Mouse (Mus musculus) limb, embryonic 11.5 days (tissue): ENCODE measurements around the gene Olfr1450. TPM values are rescaled to one million over a fixed set of nuclear protein-coding genes. Genes with fewer than 3 reads are reported as not detected.
"Not testable (repeated sequence)": the region's sequence is repeated elsewhere in the genome, so short reads cannot be mapped to it uniquely, and the experiment has no call there.

ENCODE experiments used
- ATAC-seq: fragments of 200-750 bp; cut with Nextera tagmentation; 2 replicates; pipeline ENCODE4 v1.8.0; 2017; ENCODE audit warnings: low read depth; ENCODE audit not compliant: insufficient number of reproducible peaks, low FRiP score, low TSS enrichment
- DNase-seq: peaks from one replicate; pipeline ENCODE4 v3.0.0-alpha.2; 2015; ENCODE audit warnings: low spot score
- H3K27ac ChIP-seq: fragments of 300-500 bp; sonication (generic); replicated peaks from 2 replicates; pipeline ENCODE4 v1.5.1; 2014; ENCODE audit warnings: low read depth, mild to moderate bottlenecking, low read length
- H3K27me3 ChIP-seq: fragments of 300-500 bp; sonication (generic); 2 replicates; pipeline ENCODE4 v1.6.1; 2014; ENCODE audit warnings: mild to moderate bottlenecking, low read length, mixed read lengths; ENCODE audit not compliant: control insufficient read depth, insufficient read depth
- H3K36me3 ChIP-seq: fragments of 300-500 bp; sonication (generic); 2 replicates; pipeline ENCODE4 v1.6.1; 2014; ENCODE audit warnings: mild to moderate bottlenecking, low read length, moderate library complexity, mixed read lengths; ENCODE audit not compliant: control insufficient read depth, insufficient read depth
- H3K4me1 ChIP-seq: fragments of 300-500 bp; sonication (generic); 2 replicates; pipeline ENCODE4 v1.6.1; 2014; ENCODE audit warnings: low read length, mixed read lengths; ENCODE audit not compliant: control insufficient read depth, insufficient read depth
- H3K4me2 ChIP-seq: fragments of 300-500 bp; sonication (generic); 2 replicates; pipeline ENCODE4 v1.6.1; 2014; ENCODE audit warnings: low read depth, mild to moderate bottlenecking, moderate library complexity; ENCODE audit not compliant: severe bottlenecking
- H3K4me3 ChIP-seq: fragments of 300-500 bp; sonication (generic); 2 replicates; pipeline ENCODE4 v1.5.1; 2014; ENCODE audit warnings: low read depth, low read length
- H3K9ac ChIP-seq: fragments of 300-500 bp; sonication (generic); 2 replicates; pipeline ENCODE4 v1.6.1; 2014; ENCODE audit warnings: mild to moderate bottlenecking, low read length
- H3K9me3 ChIP-seq: fragments of 300-500 bp; sonication (generic); 2 replicates; pipeline ENCODE4 v1.6.1; 2016; ENCODE audit warnings: low read length; ENCODE audit not compliant: control insufficient read depth
- WGBS: fragments of 180-500 bp; shearing (Covaris S2); extraction: QIAGEN DNeasy Blood & Tissue Kit; methylation state at CpG from one replicate; pipeline ENCODE4 v1.1.7; 2014; 5-methylcytosine and 5-hydroxymethylcytosine counted together
- polyA plus RNA-seq: library from polyadenylated mRNA; unstranded; fragments of >200 nt; fragmentation: Nextera tagmentation; extraction: Ambion mirVana; gene quantifications from 2 replicates; pipeline ENCODE4 v1.2.1, GENCODE M21; 2014

The Olfr1450 gene
- not detected in 2 replicates for polyA plus RNA-seq

GRCm38 (mm10) chr19:12949958-12950357 is at the start of gene Olfr1450:
Gene Olfr1450, plus strand, starts transcription at chr19:12950258.
- Histone ChIP-seq H3K27me3 (no peaks in the 10 kb centered on the region), H3K9me3 (no peaks in the 10 kb centered on the region), H3K4me1 (no peaks in the 10 kb centered on the region), H3K9ac (no peak within 1 kb of the TSS), H3K27ac (no peak within 1 kb of the TSS), H3K4me2 (no peak within 1 kb of the TSS), H3K36me3 (no peaks in the 10 kb centered on the region), H3K4me3 (no peak within 1 kb of the TSS)
- DNase-seq, result no peak
- 94% methylated on average over 1 of the region's 1 CpGs for WGBS
- no peak for ATAC-seq

- 91% methylated on average over 1 of the region's 1 CpGs for WGBS
- no peak within 1 kb of the TSS for H3K4me3 ChIP-seq
- H3K4me1 ChIP-seq, result no peaks in the 10 kb centered on the region
- no peaks in the 10 kb centered on the region for H3K9me3 ChIP-seq
- no peaks in the 10 kb centered on the region for H3K27me3 ChIP-seq
- no peak within 1 kb of the TSS for H3K27ac ChIP-seq
- H3K4me2 ChIP-seq, result no peak within 1 kb of the TSS
- no peak within 1 kb of the TSS for H3K9ac ChIP-seq
- ATAC-seq (no peak), DNase-seq (no peak)
- no peaks in the 10 kb centered on the region for H3K36me3 ChIP-seq
These were observed 46.4 kb upstream of the Olfr1450 start, which contains the start of gene Olfr1447 for GRCm38 (mm10) chr19:12903643-12904042. Gene Olfr1447, minus strand, starts transcription at chr19:12903743.

- H3K4me1 ChIP-seq, result no peaks in the 10 kb centered on the region
- WGBS, result 76% methylated on average over 1 of the region's 1 CpGs
- H3K4me2 ChIP-seq, result no peak within 1 kb of the TSS
- H3K27me3 ChIP-seq, result no peaks in the 10 kb centered on the region
- no peaks in the 10 kb centered on the region for H3K36me3 ChIP-seq
- no peak within 1 kb of the TSS for H3K4me3 ChIP-seq
- DNase-seq (no peak), ATAC-seq (no peak)
- H3K9ac ChIP-seq, result no peak within 1 kb of the TSS
- no peak within 1 kb of the TSS for H3K27ac ChIP-seq
- H3K9me3 ChIP-seq, result no peaks in the 10 kb centered on the region
These were observed 25.7 kb upstream of the Olfr1450 start, which contains the start of gene Olfr1448 for GRCm38 (mm10) chr19:12924319-12924718. Gene Olfr1448, minus strand, starts transcription at chr19:12924419.

DNA sequence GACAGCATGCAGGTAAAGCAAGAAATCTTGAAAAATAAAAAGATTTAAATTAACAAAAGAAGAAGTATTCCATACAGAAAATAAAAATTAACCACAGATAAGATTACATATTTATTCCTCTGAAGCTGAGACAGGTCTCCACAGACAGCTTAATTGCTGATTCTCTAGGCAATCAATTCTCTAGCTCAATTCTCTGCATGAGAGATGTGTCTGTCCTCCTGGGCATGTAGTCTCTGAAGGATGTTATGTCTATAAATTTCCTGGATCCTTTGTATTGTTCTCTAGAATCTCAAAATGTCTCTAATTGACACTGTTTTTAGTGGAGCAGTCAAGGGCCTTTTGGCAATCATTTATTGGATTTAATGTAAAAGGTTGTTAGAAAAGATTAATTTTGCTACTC is 19.5 kb upstream of the Olfr1450 start, which contains the start of gene Olfr1449:
TSS of gene Olfr1449 (plus strand) at position 301 of the 400 bp plus-strand sequence.
- no peak for DNase-seq
- Histone ChIP-seq H3K9ac (no peak within 1 kb of the TSS), H3K27me3 (no peaks in the 10 kb centered on the region), H3K4me3 (no peak within 1 kb of the TSS), H3K9me3 (no peaks in the 10 kb centered on the region), H3K36me3 (no peaks in the 10 kb centered on the region), H3K27ac (no peak within 1 kb of the TSS), H3K4me1 (no peaks in the 10 kb centered on the region), H3K4me2 (no peak within 1 kb of the TSS)
- no peak for ATAC-seq

DNA sequence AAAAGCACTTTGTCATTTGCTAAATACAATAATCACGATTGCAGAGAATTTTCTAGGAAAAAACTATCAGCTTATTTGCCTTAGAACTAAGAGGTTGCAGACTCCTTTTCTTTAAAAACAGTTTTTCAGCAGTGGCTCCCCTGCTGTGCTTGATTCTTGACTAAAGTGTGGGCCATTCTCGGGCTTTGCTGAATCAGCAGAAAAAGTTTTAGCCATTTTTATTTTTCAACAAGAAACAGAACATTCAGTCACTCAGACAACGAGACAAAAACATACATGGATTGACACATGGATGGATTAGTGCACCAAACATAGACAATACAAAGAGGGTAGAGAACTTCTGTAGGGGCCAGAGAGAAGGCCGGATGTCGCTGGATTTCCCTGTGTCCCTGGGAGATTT is 20.0 kb downstream of the Olfr1450 start:
- DNase-seq, result not testable (repeated sequence)

GRCm38 (mm10) chr19:12992316-12992715 is 42.3 kb downstream of the Olfr1450 start:
- not testable (repeated sequence) for H3K4me1 ChIP-seq, H3K27ac ChIP-seq, H3K4me2 ChIP-seq, H3K36me3 ChIP-seq, H3K9ac ChIP-seq, ATAC-seq, H3K27me3 ChIP-seq, H3K4me3 ChIP-seq, DNase-seq, H3K9me3 ChIP-seq
- WGBS, result 91% methylated on average over 4 of the region's 4 CpGs

More for the DNA sequence above, 20.0 kb downstream of the Olfr1450 start:
- not testable (repeated sequence) for H3K4me3 ChIP-seq, H3K4me1 ChIP-seq, H3K27me3 ChIP-seq, H3K27ac ChIP-seq, H3K9ac ChIP-seq, H3K4me2 ChIP-seq, H3K9me3 ChIP-seq, H3K36me3 ChIP-seq, ATAC-seq
- 84% methylated on average over 5 of the region's 5 CpGs for WGBS

DNA sequence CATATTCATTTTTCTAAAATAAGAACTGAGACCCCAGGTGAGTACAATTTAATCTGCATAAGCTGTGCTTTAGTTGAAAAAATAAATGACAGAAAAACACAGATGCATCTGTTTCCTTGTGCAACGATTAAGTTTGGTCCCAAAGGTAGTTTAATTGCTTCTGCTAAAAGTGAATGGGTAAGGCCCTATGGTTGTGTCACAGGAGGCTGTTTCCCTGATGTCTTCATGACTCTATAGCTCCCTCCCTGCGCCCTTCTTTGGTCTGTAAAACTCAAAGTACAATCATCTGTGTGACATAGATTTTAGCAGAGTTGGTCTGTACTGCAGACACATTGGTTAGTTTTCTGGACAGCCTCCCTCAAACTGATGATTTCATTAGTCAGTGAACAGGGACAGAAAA is 44.7 kb downstream of the Olfr1450 start, which contains the start of gene Olfr1451:
TSS of gene Olfr1451 (plus strand) at position 301 of the 400 bp plus-strand sequence.
- no peaks in the 10 kb centered on the region for H3K4me1 ChIP-seq
- H3K9ac ChIP-seq, result no peak within 1 kb of the TSS
- ATAC-seq (no peak), DNase-seq (no peak)
- H3K9me3 ChIP-seq, result no peaks in the 10 kb centered on the region; the same call in 1 of the 2 replicates
- H3K4me2 ChIP-seq, result no peak within 1 kb of the TSS
- H3K4me3 ChIP-seq, result no peak within 1 kb of the TSS
- no peaks in the 10 kb centered on the region for H3K36me3 ChIP-seq
- 78% methylated on average over 2 of the region's 2 CpGs for WGBS
- H3K27me3 ChIP-seq, result no peaks in the 10 kb centered on the region
- H3K27ac ChIP-seq, result no peak within 1 kb of the TSS
